8 mouse cellular contexts compared by ENCODE assay signal in genomic region chr17:22083224-22083623, GRCm38 (mm10).
DNase-seq lines count a peak whose midpoint lies in the region; ATAC-seq and TF ChIP-seq lines count a peak whose summit lies in the region.
"Not testable (repeated sequence)": the region's sequence is repeated elsewhere in the genome, so short reads cannot be mapped to it uniquely, and the experiment has no call there.

No protein-coding gene starts in this region.

- H3K4me2 ChIP-seq in heart, postnatal 0 days (ENCODE audit: low read depth, low read length); kidney, embryonic 15.5 days: not testable (repeated sequence)

- peak; percentile 71 for TF ChIP-seq CTCF in heart, postnatal 0 days (IDR thresholded peaks at IDR 0.05; ENCODE audit: low read depth)

- 23% methylated on average over 3 of the region's 3 CpGs for WGBS in heart, postnatal 0 days
- 14% methylated on average over 3 of the region's 3 CpGs for WGBS in kidney, embryonic 15.5 days

- not testable (repeated sequence) for H3K4me1 ChIP-seq in heart, postnatal 0 days (ENCODE audit: control insufficient read depth, insufficient read depth); kidney, embryonic 15.5 days

- H3K27me3 ChIP-seq in heart, postnatal 0 days (ENCODE audit: control insufficient read depth, insufficient read depth, low read length); kidney, embryonic 15.5 days: not testable (repeated sequence)

- not testable (repeated sequence) for H3K36me3 ChIP-seq in heart, postnatal 0 days (replicated peaks; ENCODE audit: control insufficient read depth, insufficient read depth, low read length); kidney, embryonic 15.5 days

- intact Hi-C loops in left cerebral cortex, postnatal 25 days (cut with DNase I): loop anchor here (2.0 kb wide), 1 partner anchor 330 kb away; no protein-coding TSS in a partner anchor

- H3K9ac ChIP-seq in heart, postnatal 0 days (replicated peaks; ENCODE audit: low read depth, low read length); kidney, embryonic 15.5 days: not testable (repeated sequence)

- TF ChIP-seq EP300 in heart, postnatal 0 days (IDR thresholded peaks at IDR 0.05; ENCODE audit: low read depth): not testable (repeated sequence)

- not testable (repeated sequence) for H3K9me3 ChIP-seq in heart, postnatal 0 days (replicated peaks; ENCODE audit: control insufficient read depth, low read length); kidney, embryonic 15.5 days (replicated peaks)

- H3K4me3 ChIP-seq in heart, postnatal 0 days (ENCODE audit: low read depth, low read length); kidney, embryonic 15.5 days (replicated peaks): not testable (repeated sequence)

- DNase-seq in ES-CJ7 (ENCODE audit: low read depth, low spot score): peak; percentile 26
- DNase-seq in c-Kit-negative CD71-positive TER-119-positive erythroid progenitor cells, embryonic 14.5 days (ENCODE audit: low read depth, low spot score): peak; percentile 6
- peak; percentile 34 for DNase-seq in embryo, embryonic 11 days
- DNase-seq in heart, postnatal 0 days (ENCODE audit: low spot score): peak; percentile 32
- DNase-seq in left cerebral cortex, postnatal 25 days (ENCODE audit: low spot score in 2 of 2): peak; percentile 25 to 54
- peak; percentile 45 for DNase-seq in mesoderm, embryonic 11.5 days (ENCODE audit: low read depth, low spot score)
- DNase-seq in right cerebral cortex, postnatal 4 days: peak; percentile 16

- ATAC-seq in heart, postnatal 0 days (ENCODE audit: insufficient read depth, low read depth): not testable (repeated sequence)
- ATAC-seq in kidney, embryonic 15.5 days (replicated peaks; ENCODE audit: low FRiP score): 0 out of 2 replicates have a peak, but pooled peaks have one; percentile 15

- H3K27ac ChIP-seq in heart, postnatal 0 days (ENCODE audit: low read depth); kidney, embryonic 15.5 days: not testable (repeated sequence)
